Comparison of ENCODE assay signal across 8 mouse cellular contexts in the genomic region with DNA sequence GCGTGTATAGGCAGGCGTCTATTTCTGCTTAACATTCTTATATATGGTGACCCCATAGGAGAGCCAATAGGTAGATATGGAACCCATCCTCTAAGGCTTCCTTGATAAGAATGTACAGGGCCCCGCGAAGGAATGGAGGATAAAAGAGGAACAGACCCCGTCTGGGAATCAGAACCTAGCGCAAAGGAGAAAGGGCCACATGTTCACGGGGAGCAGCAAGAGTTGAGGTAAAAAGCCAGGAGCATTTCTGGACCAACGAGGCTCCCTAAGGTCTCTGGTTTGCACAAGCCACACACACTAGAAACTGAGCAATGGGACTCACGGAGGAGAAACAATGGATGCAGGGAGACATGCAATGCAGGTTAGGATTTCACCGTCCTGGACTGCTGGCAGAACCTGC. TPM values are rescaled to one million over a fixed set of nuclear protein-coding genes. Genes with fewer than 3 reads are reported as not detected.
DNase-seq lines count a peak whose midpoint lies in the region; ATAC-seq and TF ChIP-seq lines count a peak whose summit lies in the region.

No protein-coding gene starts in this region.

- TF ChIP-seq CTCF in layer of hippocampus, adult 2 months (conservative IDR thresholded peaks at IDR 0.05), result no peak

- H3K4me1 ChIP-seq in embryonic facial prominence, embryonic 10.5 days, result peaks cover 23% of the 10 kb centered on the region
- peaks cover 18% of the 10 kb centered on the region for H3K4me1 ChIP-seq in intestine, embryonic 15.5 days (replicated peaks)

- 0 out of 2 replicates have a peak, but pooled peaks cover 6% of the 10 kb centered on the region for H3K27me3 ChIP-seq in embryonic facial prominence, embryonic 10.5 days (replicated peaks; ENCODE audit: low read depth, poor library complexity, severe bottlenecking)
- H3K27me3 ChIP-seq in intestine, embryonic 15.5 days (replicated peaks), result no peaks in the 10 kb centered on the region

- no peak for ATAC-seq in intestine, embryonic 15.5 days

- no peak for DNase-seq in layer of hippocampus, adult 2 months (ENCODE audit: low spot score in 2 of 2)
- DNase-seq in layer of hippocampus, adult 11-12 months (ENCODE audit: low spot score), result no peak
- no peak for DNase-seq in embryonic facial prominence, embryonic 10.5 days (ENCODE audit: low spot score)
- DNase-seq in naive thymus-derived CD4-positive, alpha-beta T cell, adult 2 months (ENCODE audit: low read depth), result peak; percentile 33
- DNase-seq in cerebellum, postnatal 36 days, result no peak
- no peak for DNase-seq in adrenal gland, adult 8-10 months
- no peak for DNase-seq in kidney, postnatal 14 days

- peaks cover 45% of the 10 kb centered on the region for H3K36me3 ChIP-seq in embryonic facial prominence, embryonic 10.5 days (replicated peaks)
- peaks cover 38% of the 10 kb centered on the region for H3K36me3 ChIP-seq in intestine, embryonic 15.5 days

- H3K4me2 ChIP-seq in intestine, embryonic 15.5 days (replicated peaks), result peak overlapping the region; percentile 76

- peak overlapping the region; percentile 96 for H3K27ac ChIP-seq in layer of hippocampus, adult 2 months
- H3K27ac ChIP-seq in embryonic facial prominence, embryonic 10.5 days (replicated peaks), result peak overlapping the region; percentile 99
- H3K27ac ChIP-seq in intestine, embryonic 15.5 days, result peak overlapping the region; percentile 97

- WGBS in embryonic facial prominence, embryonic 10.5 days, result 5% methylated on average over 10 of the region's 10 CpGs
- WGBS in intestine, embryonic 15.5 days, result 2% methylated on average over 10 of the region's 10 CpGs

- H3K9me3 ChIP-seq in embryonic facial prominence, embryonic 10.5 days, result no peaks in the 10 kb centered on the region
- no peaks in the 10 kb centered on the region for H3K9me3 ChIP-seq in intestine, embryonic 15.5 days

- H3K9ac ChIP-seq in intestine, embryonic 15.5 days, result peak overlapping the region; percentile 96

- peak overlapping the region; percentile 92 for H3K4me3 ChIP-seq in layer of hippocampus, adult 2 months
- H3K4me3 ChIP-seq in embryonic facial prominence, embryonic 10.5 days, result peak overlapping the region; percentile 100
- peak overlapping the region; percentile 95 for H3K4me3 ChIP-seq in intestine, embryonic 15.5 days (replicated peaks)

RNA-seq across cellular contexts. Expression of a gene that starts 1.2 kb away (rescaled TPM):
- total RNA-seq in layer of hippocampus, adult 2 months (2021), result 100 to 1,000 TPM; 105 to 115 TPM
- polyA plus RNA-seq in embryonic facial prominence, embryonic 10.5 days (2016; fragmentation: Nextera tagmentation; extraction: Ambion mirVana), result 813 and 858 TPM in 2 replicates
- polyA plus RNA-seq in intestine, embryonic 15.5 days (2015; fragmentation: Nextera tagmentation; extraction: Ambion mirVana), result 511 and 518 TPM in 2 replicates
- 100 to 1,000 TPM; 186 to 394 (median 267) TPM for total RNA-seq in adrenal gland, adult 8-10 months (2022)

RNA-seq across cellular contexts. Expression of a gene that starts 12.6 kb away (rescaled TPM):
- total RNA-seq in layer of hippocampus, adult 2 months (2021), result 10 to 100 TPM; 23.8 to 28.6 TPM
- 39.0 and 43.7 TPM in 2 replicates for polyA plus RNA-seq in embryonic facial prominence, embryonic 10.5 days (2016; fragmentation: Nextera tagmentation; extraction: Ambion mirVana)
- polyA plus RNA-seq in intestine, embryonic 15.5 days (2015; fragmentation: Nextera tagmentation; extraction: Ambion mirVana), result 24.4 and 24.8 TPM in 2 replicates
- total RNA-seq in adrenal gland, adult 8-10 months (2022), result 10 to 100 TPM; 27.1 to 38.6 (median 34.9) TPM

RNA-seq across cellular contexts. Expression of a gene that starts 38.2 kb away (rescaled TPM):
- total RNA-seq in layer of hippocampus, adult 2 months (2021), result 10 to 100 TPM; 18.4 to 20.3 TPM
- polyA plus RNA-seq in embryonic facial prominence, embryonic 10.5 days (2016; fragmentation: Nextera tagmentation; extraction: Ambion mirVana), result 2.0 and 2.2 TPM in 2 replicates
- polyA plus RNA-seq in intestine, embryonic 15.5 days (2015; fragmentation: Nextera tagmentation; extraction: Ambion mirVana), result 4.9 TPM in 2 replicates
- total RNA-seq in adrenal gland, adult 8-10 months (2022), result 1 to 10 TPM; 2.5 to 3.0 (median 2.8) TPM

Comparison
In these comparisons a context has a peak if more than half of its experiments do, and no peak if none do; other contexts are left out.
1. RNA of a gene that starts 38.2 kb away (total RNA-seq): 18.4 to 20.3 TPM in layer of hippocampus, adult 2 months; 2.5 to 3.0 TPM in adrenal gland, adult 8-10 months; every median in the first group is over 4 times any median in the second.
2. Peak in every context shown above with its lines, with median percentiles within 50 percentile points of each other: H3K27ac ChIP-seq and H3K4me3 ChIP-seq.